In genomic region chr1:136174101-136174606, GRCm38 (mm10) we compare ENCODE assay signal across 8 mouse cellular contexts. TPM values are rescaled to one million over a fixed set of nuclear protein-coding genes. Genes with fewer than 3 reads are reported as not detected.
DNase-seq lines count a peak whose midpoint lies in the region; ATAC-seq lines count a peak whose summit lies in the region.

No protein-coding gene starts in this region.

- no peaks in the 10 kb centered on the region for H3K9me3 ChIP-seq in embryonic facial prominence, embryonic 15.5 days (replicated peaks)
- H3K9me3 ChIP-seq in kidney, embryonic 15.5 days (replicated peaks) = no peaks in the 10 kb centered on the region
- no peaks in the 10 kb centered on the region for H3K9me3 ChIP-seq in stomach, embryonic 16.5 days (replicated peaks; ENCODE audit: control insufficient read depth, low read length)

- H3K4me2 ChIP-seq in embryonic facial prominence, embryonic 15.5 days (replicated peaks) = peak overlapping the region; percentile 19; the same call in 1 of the 2 replicates
- peak overlapping the region; percentile 49 for H3K4me2 ChIP-seq in kidney, embryonic 15.5 days
- H3K4me2 ChIP-seq in stomach, embryonic 16.5 days (ENCODE audit: low read depth, low read length) = peak overlapping the region; percentile 42

- peaks cover 22% of the 10 kb centered on the region for H3K4me1 ChIP-seq in embryonic facial prominence, embryonic 15.5 days
- H3K4me1 ChIP-seq in kidney, embryonic 15.5 days = peaks cover 27% of the 10 kb centered on the region
- peaks cover 19% of the 10 kb centered on the region for H3K4me1 ChIP-seq in stomach, embryonic 16.5 days (ENCODE audit: control insufficient read depth, insufficient read depth, low read length)

- H3K27me3 ChIP-seq in embryonic facial prominence, embryonic 15.5 days = no peaks in the 10 kb centered on the region
- no peaks in the 10 kb centered on the region for H3K27me3 ChIP-seq in kidney, embryonic 15.5 days
- no peaks in the 10 kb centered on the region for H3K27me3 ChIP-seq in stomach, embryonic 16.5 days (ENCODE audit: control insufficient read depth, insufficient read depth, low read length)

- H3K9ac ChIP-seq in embryonic facial prominence, embryonic 15.5 days = no peak overlapping the region
- H3K9ac ChIP-seq in kidney, embryonic 15.5 days = no peak overlapping the region
- peak overlapping the region; percentile 47; the same call in 1 of the 2 replicates for H3K9ac ChIP-seq in stomach, embryonic 16.5 days (ENCODE audit: low read length)

- peaks cover 3% of the 10 kb centered on the region; the same call in 1 of the 2 replicates for H3K36me3 ChIP-seq in embryonic facial prominence, embryonic 15.5 days
- 0 out of 2 replicates have a peak, but pooled peaks cover 4% of the 10 kb centered on the region for H3K36me3 ChIP-seq in kidney, embryonic 15.5 days
- no peaks in the 10 kb centered on the region; the same call in 1 of the 2 replicates for H3K36me3 ChIP-seq in stomach, embryonic 16.5 days (ENCODE audit: control insufficient read depth, insufficient read depth, low read length)

- no peak overlapping the region for H3K4me3 ChIP-seq in embryonic facial prominence, embryonic 15.5 days (replicated peaks)
- H3K4me3 ChIP-seq in kidney, embryonic 15.5 days (replicated peaks) = peak overlapping the region; percentile 14; the same call in 1 of the 2 replicates
- no peak overlapping the region for H3K4me3 ChIP-seq in stomach, embryonic 16.5 days (replicated peaks; ENCODE audit: low read length)

- H3K27ac ChIP-seq in embryonic facial prominence, embryonic 15.5 days (replicated peaks) = no peak overlapping the region
- 0 out of 2 replicates have a peak overlapping the region, but pooled peaks have one; percentile 10 for H3K27ac ChIP-seq in kidney, embryonic 15.5 days
- H3K27ac ChIP-seq in stomach, embryonic 16.5 days (ENCODE audit: low read length) = peak overlapping the region; percentile 67

- no peak for ATAC-seq in embryonic facial prominence, embryonic 15.5 days (ENCODE audit: insufficient number of reproducible peaks, low FRiP score, low TSS enrichment, low read depth)
- ATAC-seq in kidney, embryonic 15.5 days (replicated peaks; ENCODE audit: low FRiP score) = peak; percentile 44
- peak; percentile 57 for ATAC-seq in stomach, embryonic 16.5 days (ENCODE audit: insufficient read depth, low FRiP score)

- 24% methylated on average over 13 of the region's 13 CpGs for WGBS in embryonic facial prominence, embryonic 15.5 days
- 18% methylated on average over 13 of the region's 13 CpGs for WGBS in kidney, embryonic 15.5 days
- WGBS in stomach, embryonic 16.5 days = 25% methylated on average over 13 of the region's 13 CpGs

- DNase-seq in retina, postnatal 1 day = peak; percentile 44
- DNase-seq in retina, embryonic 14.5 days (ENCODE audit: low spot score) = no peak
- peak; percentile 52 for DNase-seq in lung, postnatal 36 days
- DNase-seq in gastrocnemius, postnatal 25 days = no peak
- no peak for DNase-seq in right cerebral cortex, postnatal 25 days

RNA-seq across cellular contexts. Expression of gene Mroh3, which starts 38.5 kb away (rescaled TPM):
- polyA plus RNA-seq in embryonic facial prominence, embryonic 15.5 days (2015; fragmentation: Nextera tagmentation; extraction: Ambion mirVana) = 0.32 TPM in 1 of 2 replicates, not detected in the other
- 0.30 and 0.48 TPM in 2 replicates for polyA plus RNA-seq in kidney, embryonic 15.5 days (2015; fragmentation: Nextera tagmentation; extraction: Ambion mirVana)
- 0.95 and 1.3 TPM in 2 replicates for polyA plus RNA-seq in stomach, embryonic 16.5 days (2015; fragmentation: Nextera tagmentation; extraction: Ambion mirVana)
- total RNA-seq in gastrocnemius, postnatal 25 days (2021) = not detected

RNA-seq across cellular contexts. Expression of gene Kif21b, which starts 43.0 kb away (rescaled TPM):
- 2.8 TPM in 2 replicates for polyA plus RNA-seq in embryonic facial prominence, embryonic 15.5 days (2015; fragmentation: Nextera tagmentation; extraction: Ambion mirVana)
- polyA plus RNA-seq in kidney, embryonic 15.5 days (2015; fragmentation: Nextera tagmentation; extraction: Ambion mirVana) = 2.0 and 2.5 TPM in 2 replicates
- 2.2 and 2.3 TPM in 2 replicates for polyA plus RNA-seq in stomach, embryonic 16.5 days (2015; fragmentation: Nextera tagmentation; extraction: Ambion mirVana)
- total RNA-seq in gastrocnemius, postnatal 25 days (2021) = under 1 TPM; 0.36 to 0.78 TPM

RNA-seq across cellular contexts. Expression of gene Inava, which starts 59.9 kb away (rescaled TPM):
- polyA plus RNA-seq in embryonic facial prominence, embryonic 15.5 days (2015; fragmentation: Nextera tagmentation; extraction: Ambion mirVana) = 16.6 and 19.4 TPM in 2 replicates
- 16.0 and 17.1 TPM in 2 replicates for polyA plus RNA-seq in kidney, embryonic 15.5 days (2015; fragmentation: Nextera tagmentation; extraction: Ambion mirVana)
- polyA plus RNA-seq in stomach, embryonic 16.5 days (2015; fragmentation: Nextera tagmentation; extraction: Ambion mirVana) = 39.8 and 44.1 TPM in 2 replicates
- total RNA-seq in gastrocnemius, postnatal 25 days (2021) = not detected

Comparison
In these comparisons a context has a peak if more than half of its experiments do, and no peak if none do; other contexts are left out.
1. DNase-seq: peak in retina, postnatal 1 day (single experiment) and lung, postnatal 36 days (single experiment); none in retina, embryonic 14.5 days (single experiment), gastrocnemius, postnatal 25 days (single experiment) and right cerebral cortex, postnatal 25 days (single experiment).
2. Peak in every context shown above with its lines, with median percentiles within 50 percentile points of each other: H3K4me2 ChIP-seq.